Mouse (Mus musculus): ENCODE measurements around the gene Spdef.

The Spdef gene

DNA sequence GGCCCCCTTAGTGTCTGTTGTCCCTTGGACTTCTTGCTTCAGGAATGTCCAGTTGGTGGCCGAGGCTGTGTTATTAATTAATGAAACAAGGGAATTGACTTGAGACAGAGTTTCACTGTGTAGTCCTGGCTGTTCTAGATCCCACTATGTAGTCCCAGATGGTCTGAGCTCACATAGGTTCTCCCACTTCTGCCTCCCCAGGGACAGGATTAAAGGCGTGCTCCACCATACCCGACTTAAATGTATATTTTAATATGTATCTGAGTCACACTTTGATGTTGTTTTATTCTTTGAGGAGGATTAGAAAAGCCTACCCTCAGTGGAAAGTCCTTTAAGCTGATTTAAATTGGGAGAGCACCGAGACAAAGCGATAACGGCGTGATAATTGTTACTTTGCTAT is 52.5 kb downstream of the Spdef start:
- no peak for DNase-seq

DNA sequence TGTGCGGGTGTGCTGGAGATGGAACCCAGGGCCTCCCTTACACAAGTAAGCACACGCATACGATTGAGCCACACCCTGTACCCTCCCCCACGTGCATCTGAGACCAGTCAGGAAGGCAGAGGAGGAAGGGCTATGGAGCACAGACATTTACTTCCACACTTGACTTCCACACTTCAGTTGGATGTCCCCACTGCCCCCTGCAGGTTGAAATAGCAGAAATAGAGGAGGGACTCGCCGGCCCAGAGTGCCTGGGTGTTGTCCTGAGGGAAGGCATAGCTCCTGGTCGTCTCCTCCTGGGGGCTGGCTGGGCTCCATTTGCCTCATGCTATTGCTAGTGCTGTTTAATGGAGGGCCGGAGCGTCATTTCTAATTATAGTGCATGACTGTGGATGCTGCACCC is 53.3 kb downstream of the Spdef start:
- no peak for DNase-seq

DNA sequence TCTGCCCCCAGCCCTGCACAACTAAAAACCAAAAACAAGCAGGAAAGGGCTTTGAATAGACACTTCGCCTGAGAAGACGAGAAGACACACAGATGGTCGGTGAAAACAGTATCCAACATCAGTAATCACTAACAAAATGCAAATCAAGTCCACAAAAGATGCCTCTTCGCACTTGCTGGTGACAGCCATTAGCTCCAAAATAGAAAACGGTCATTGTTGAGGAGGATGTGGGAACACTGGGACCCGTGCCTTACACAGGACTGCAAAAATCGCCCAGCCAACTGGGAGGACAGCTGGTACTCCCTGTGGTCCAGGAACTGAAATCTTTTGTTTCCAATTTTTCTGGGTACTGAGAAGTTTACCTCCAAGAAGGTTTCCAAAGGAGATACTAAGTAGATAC is 54.8 kb downstream of the Spdef start:
- DNase-seq = no peak

DNA sequence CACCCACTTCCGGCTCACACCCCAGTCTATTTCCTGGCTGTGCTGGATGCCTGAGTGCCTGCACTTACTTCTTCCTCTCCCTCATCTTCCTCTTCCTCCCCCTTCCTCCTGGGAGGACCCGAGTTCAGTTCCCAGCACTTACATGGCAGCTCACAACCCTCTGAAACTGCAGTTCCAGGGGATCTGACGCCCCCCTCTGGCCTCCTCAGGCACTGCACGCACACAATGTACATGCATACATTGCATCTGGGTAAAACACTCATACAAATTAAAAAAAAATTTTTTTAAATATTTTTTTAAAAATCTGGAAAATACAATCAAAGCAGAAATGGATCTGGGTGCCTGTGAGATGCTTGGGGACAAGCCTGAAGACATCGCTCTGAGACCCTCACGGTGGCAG is 57.0 kb downstream of the Spdef start:
- DNase-seq = no peak
